Mouse (Mus musculus): ENCODE measurements at regions not wholly inside any gene's neighbourhood (a gene's known extent, or its start where the extent isn't known, plus 50 kb on each side); places are given as distances from the start of the nearest gene placed in this dataset.

DNA sequence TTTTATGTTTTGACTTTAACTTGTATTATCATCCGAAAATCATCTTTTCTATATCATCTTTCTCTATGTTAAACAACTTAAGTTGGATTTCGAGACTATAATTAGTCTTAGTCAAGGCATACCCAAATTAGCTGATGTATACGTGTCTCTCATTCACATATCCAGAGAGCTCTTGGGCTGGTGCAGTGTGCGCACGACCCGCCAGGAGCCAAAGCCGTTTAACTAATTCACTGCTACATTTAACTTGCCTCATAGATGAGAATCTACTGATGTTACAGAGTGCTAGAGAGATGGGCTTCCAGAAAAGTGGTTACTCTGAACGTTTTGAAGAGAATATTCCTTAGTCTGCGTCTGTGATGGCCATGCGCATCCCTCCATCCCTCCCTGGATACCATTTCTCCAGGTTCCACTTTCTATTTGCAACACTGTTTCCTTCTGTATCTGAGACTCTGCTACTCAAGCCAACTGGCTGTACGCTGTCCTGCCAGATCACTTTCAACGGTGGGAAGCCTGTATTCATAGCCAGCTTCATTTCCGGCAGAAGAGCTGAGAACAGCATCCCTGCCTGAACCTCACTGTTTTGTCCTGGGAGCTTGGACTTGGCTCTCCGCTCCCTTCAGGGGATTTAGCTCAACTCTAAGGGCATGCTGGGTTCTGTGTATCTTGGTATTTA is 74.2 kb upstream of the Atp5g3 start:
- H3K27me3 ChIP-seq (ENCODE audit: control insufficient read depth, insufficient read depth, low read length, poor library complexity, severe bottlenecking): no peaks in the 10 kb centered on the region
- no peaks in the 10 kb centered on the region for H3K36me3 ChIP-seq (ENCODE audit: control insufficient read depth, insufficient read depth, low read length, poor library complexity, severe bottlenecking)
- no peak for DNase-seq (ENCODE audit: low read depth, low spot score)

DNA sequence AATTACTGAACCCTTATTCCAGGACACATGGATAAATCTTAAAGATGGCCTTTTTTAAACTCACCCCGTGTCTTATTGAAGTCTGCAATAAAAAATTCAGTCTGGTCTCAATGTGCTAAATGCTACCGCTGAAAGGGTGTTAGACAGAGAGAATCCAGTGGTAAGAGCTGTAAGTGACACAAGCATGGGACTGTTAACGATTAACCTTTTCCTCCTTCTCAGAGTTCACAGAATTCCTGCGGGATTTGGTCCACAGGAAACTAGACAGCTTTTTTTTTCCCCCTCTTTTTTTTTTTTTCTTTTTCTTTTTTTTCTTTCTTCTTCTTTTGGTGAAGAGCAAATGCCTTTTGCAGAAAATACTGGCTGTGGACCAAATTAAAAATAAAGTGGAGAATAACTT is 72.0 kb upstream of the Atp5g3 start:
- DNase-seq (ENCODE audit: low read depth, low spot score): no peak
- Histone ChIP-seq H3K36me3 (ENCODE audit: control insufficient read depth, insufficient read depth, low read length, poor library complexity, severe bottlenecking) (no peaks in the 10 kb centered on the region), H3K27me3 (ENCODE audit: control insufficient read depth, insufficient read depth, low read length, poor library complexity, severe bottlenecking) (no peaks in the 10 kb centered on the region)

DNA sequence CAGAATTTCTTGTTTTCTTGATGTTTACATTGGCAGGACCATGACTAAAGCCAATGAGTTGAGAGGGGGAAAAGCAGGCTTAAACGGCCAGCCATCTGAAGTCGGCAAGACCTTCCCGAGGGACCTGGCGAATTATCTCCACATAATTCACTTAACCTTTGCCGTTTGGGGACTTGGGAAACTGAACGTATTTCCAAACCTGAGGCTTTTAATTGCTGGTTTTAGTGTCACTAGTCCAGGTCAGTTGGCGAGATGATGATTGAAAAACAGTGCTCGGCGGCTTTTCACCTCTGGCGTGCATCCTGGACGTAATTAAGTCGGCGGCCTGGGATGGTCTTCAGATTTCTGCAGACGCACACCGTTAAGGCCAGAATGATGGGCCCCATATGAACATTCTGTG is 66.9 kb upstream of the Atp5g3 start:
- Histone ChIP-seq H3K36me3 (ENCODE audit: control insufficient read depth, insufficient read depth, low read length, poor library complexity, severe bottlenecking) (no peaks in the 10 kb centered on the region), H3K27me3 (ENCODE audit: control insufficient read depth, insufficient read depth, low read length, poor library complexity, severe bottlenecking) (no peaks in the 10 kb centered on the region)
- no peak for DNase-seq (ENCODE audit: low read depth, low spot score)

DNA sequence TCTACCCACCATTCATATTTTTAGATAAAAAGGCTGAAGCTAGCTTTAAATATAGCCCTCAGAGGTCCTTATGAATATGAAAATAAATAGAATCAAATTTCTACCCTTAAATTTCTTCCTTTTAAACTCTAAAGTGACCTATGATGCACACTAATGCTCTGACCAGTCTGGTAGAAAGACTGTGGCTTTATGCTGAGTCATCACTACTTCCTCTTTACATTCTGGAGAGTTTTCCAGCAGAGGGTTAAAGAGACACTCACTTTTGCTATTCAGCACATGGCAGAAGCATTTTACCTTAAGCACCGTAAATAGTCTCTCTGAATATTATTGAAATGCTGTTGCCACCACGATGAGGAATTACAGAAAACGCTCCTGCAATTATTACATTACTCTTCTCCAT is 62.6 kb upstream of the Atp5g3 start:
- Histone ChIP-seq H3K27me3 (ENCODE audit: control insufficient read depth, insufficient read depth, low read length, poor library complexity, severe bottlenecking) (no peaks in the 10 kb centered on the region), H3K36me3 (ENCODE audit: control insufficient read depth, insufficient read depth, low read length, poor library complexity, severe bottlenecking) (no peaks in the 10 kb centered on the region)
- no peak for DNase-seq (ENCODE audit: low read depth, low spot score)

DNA sequence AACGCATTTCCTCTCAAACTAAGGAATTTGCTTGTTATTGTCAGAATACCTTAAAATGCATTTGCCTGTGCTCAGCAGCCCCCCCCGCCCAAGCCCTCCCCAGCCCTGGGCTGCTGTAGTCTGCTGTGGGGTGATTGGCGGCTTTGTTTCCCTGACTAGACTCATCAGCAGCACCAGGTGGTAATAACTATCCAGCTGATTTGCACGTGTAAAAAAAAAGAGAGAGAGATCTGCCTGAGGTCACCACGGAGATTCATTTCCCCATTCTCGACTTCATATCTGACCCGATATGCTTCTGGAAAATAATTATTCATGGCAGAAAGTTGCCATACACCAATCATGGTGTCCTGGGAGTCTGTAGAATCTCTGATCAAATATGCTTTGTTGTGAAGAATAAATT is 56.5 kb upstream of the Atp5g3 start:
- DNase-seq (ENCODE audit: low read depth, low spot score): no peak

DNA sequence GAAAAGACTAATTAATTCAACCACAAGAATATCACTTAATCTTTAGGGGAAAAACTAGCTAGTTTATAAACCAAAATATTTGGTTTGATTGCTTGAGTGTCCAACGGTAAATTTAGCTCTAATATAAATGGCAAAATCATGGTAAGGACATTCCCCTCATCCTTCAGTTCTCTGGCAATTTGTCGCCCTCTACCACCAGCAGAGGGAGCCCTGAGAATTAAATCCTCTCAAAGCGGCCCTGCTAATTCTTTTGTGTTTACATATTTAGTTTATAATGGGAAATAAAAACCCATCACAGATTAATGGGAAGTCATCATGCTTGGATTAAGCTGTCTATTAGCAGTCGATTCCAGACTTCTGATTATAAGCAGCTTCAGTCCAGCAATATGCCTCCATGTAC is 54.5 kb upstream of the Atp5g3 start:
- peak; percentile 32 for DNase-seq (ENCODE audit: low read depth, low spot score)
- no peaks in the 10 kb centered on the region for H3K27me3 ChIP-seq (ENCODE audit: control insufficient read depth, insufficient read depth, low read length, poor library complexity, severe bottlenecking)
- no peaks in the 10 kb centered on the region for H3K36me3 ChIP-seq (ENCODE audit: control insufficient read depth, insufficient read depth, low read length, poor library complexity, severe bottlenecking)

More for the DNA sequence above, 56.5 kb upstream of the Atp5g3 start:
- H3K36me3 ChIP-seq (ENCODE audit: control insufficient read depth, insufficient read depth, low read length, poor library complexity, severe bottlenecking): no peaks in the 10 kb centered on the region
- H3K27me3 ChIP-seq (ENCODE audit: control insufficient read depth, insufficient read depth, low read length, poor library complexity, severe bottlenecking): no peaks in the 10 kb centered on the region
